33 mouse cellular contexts compared by ENCODE assay signal in genomic region chr3:120660776-120661175, GRCm38 (mm10).
"Had no signal": no experiment of that assay in that cellular context is flagged by ENCODE, and none has a peak within 500 bp of the region (broad histone marks: within the 10 kb centered on the region; RNA-seq: fewer than 3 reads in every experiment).

No protein-coding gene starts in this region.

- H3K9ac ChIP-seq: heart, embryonic 12.5 days; heart, embryonic 13.5 days; heart, embryonic 15.5 days; hindbrain, embryonic 12.5 days; hindbrain, embryonic 13.5 days; hindbrain, embryonic 14.5 days; hindbrain, embryonic 15.5 days; intestine, embryonic 15.5 days; kidney, embryonic 15.5 days had no signal

- DNase-seq: heart, postnatal 10 days; heart, postnatal 14 days; heart, postnatal 36 days; heart, postnatal 4 days; kidney, adult 11 months; kidney, adult 2 months; kidney, adult 8-10 months; kidney, adult 9 months; kidney, postnatal 10 days; kidney, postnatal 14 days; kidney, postnatal 25 days; kidney, postnatal 36 days; kidney, postnatal 4 days; layer of hippocampus, adult 9-11 months; layer of hippocampus, postnatal 36 days had no signal

- H3K9me3 ChIP-seq: heart, embryonic 10.5 days; heart, embryonic 12.5 days; heart, embryonic 13.5 days; heart, embryonic 15.5 days; hindbrain, embryonic 10.5 days; hindbrain, embryonic 12.5 days; hindbrain, embryonic 13.5 days; hindbrain, embryonic 15.5 days; intestine, embryonic 15.5 days; kidney, embryonic 15.5 days had no signal

- ATAC-seq: hindbrain, embryonic 16.5 days; inflammation-experienced regulatory T-cells, adult 6 months; intestine, embryonic 15.5 days; intestine, embryonic 16.5 days; intestine, postnatal 0 days had no signal

- H3K4me3 ChIP-seq: heart, embryonic 10.5 days; heart, embryonic 12.5 days; heart, embryonic 13.5 days; heart, embryonic 15.5 days; hindbrain, embryonic 10.5 days; hindbrain, embryonic 12.5 days; hindbrain, embryonic 13.5 days; hindbrain, embryonic 15.5 days; intestine, embryonic 15.5 days; kidney, embryonic 15.5 days; layer of hippocampus, adult 2 months had no signal

- H3K27ac ChIP-seq: heart, embryonic 10.5 days; heart, embryonic 13.5 days; heart, embryonic 15.5 days; hindbrain, embryonic 10.5 days; hindbrain, embryonic 12.5 days; hindbrain, embryonic 13.5 days; hindbrain, embryonic 14.5 days; hindbrain, embryonic 15.5 days; intestine, embryonic 15.5 days; kidney, embryonic 15.5 days; kidney, postnatal 0 days; layer of hippocampus, adult 2 months had no signal

- H3K36me3 ChIP-seq: heart, embryonic 10.5 days; heart, embryonic 12.5 days; heart, embryonic 13.5 days; heart, embryonic 15.5 days; hindbrain, embryonic 10.5 days; hindbrain, embryonic 12.5 days; hindbrain, embryonic 13.5 days; hindbrain, embryonic 15.5 days; intestine, embryonic 15.5 days; kidney, embryonic 15.5 days had no signal

- H3K27me3 ChIP-seq: heart, embryonic 12.5 days; heart, embryonic 13.5 days; heart, embryonic 15.5 days; hindbrain, embryonic 12.5 days; hindbrain, embryonic 13.5 days; hindbrain, embryonic 15.5 days; intestine, embryonic 15.5 days; kidney, embryonic 15.5 days had no signal

- H3K4me2 ChIP-seq: heart, embryonic 11.5 days; heart, embryonic 12.5 days; heart, embryonic 13.5 days; heart, embryonic 15.5 days; hindbrain, embryonic 12.5 days; hindbrain, embryonic 13.5 days; hindbrain, embryonic 14.5 days; hindbrain, embryonic 15.5 days; intestine, embryonic 15.5 days; kidney, embryonic 15.5 days had no signal

- H3K4me1 ChIP-seq: heart, embryonic 10.5 days; heart, embryonic 12.5 days; heart, embryonic 13.5 days; heart, embryonic 15.5 days; hindbrain, embryonic 10.5 days; hindbrain, embryonic 12.5 days; hindbrain, embryonic 13.5 days; hindbrain, embryonic 15.5 days; intestine, embryonic 15.5 days; kidney, embryonic 15.5 days had no signal
